Mouse (Mus musculus) limb, embryonic 13.5 days (tissue): ENCODE measurements around the gene Fam189a1. TPM values are rescaled to one million over a fixed set of nuclear protein-coding genes. Genes with fewer than 3 reads are reported as not detected.

Source experiments
- ATAC-seq: fragments of 200-750 bp; cut with Nextera tagmentation; 2 replicates; pipeline ENCODE4 v1.8.0; 2017; ENCODE audit warnings: low read depth, moderate number of reproducible peaks, moderate TSS enrichment; ENCODE audit not compliant: low FRiP score
- H3K27ac ChIP-seq: fragments of 300-500 bp; sonication (generic); 2 replicates; pipeline ENCODE4 v1.5.1; 2015; ENCODE audit warnings: inconsistent platforms, mild to moderate bottlenecking, moderate library complexity
- H3K27me3 ChIP-seq: fragments of 300-500 bp; sonication (generic); 2 replicates; pipeline ENCODE4 v1.6.1; 2015; ENCODE audit warnings: mild to moderate bottlenecking, inconsistent platforms
- H3K36me3 ChIP-seq: fragments of 300-500 bp; sonication (generic); 2 replicates; pipeline ENCODE4 v1.6.1; 2015; ENCODE audit warnings: inconsistent platforms, mild to moderate bottlenecking, moderate library complexity
- H3K4me1 ChIP-seq: fragments of 300-500 bp; sonication (generic); 2 replicates; pipeline ENCODE4 v1.6.1; 2015; ENCODE audit warnings: inconsistent platforms
- H3K4me2 ChIP-seq: fragments of 300-500 bp; sonication (generic); replicated peaks from 2 replicates; pipeline ENCODE4 v1.6.1; 2015; ENCODE audit warnings: inconsistent platforms, mild to moderate bottlenecking, moderate library complexity
- H3K4me3 ChIP-seq: fragments of 300-500 bp; sonication (generic); 2 replicates; pipeline ENCODE4 v1.5.1; 2015; ENCODE audit warnings: moderate library complexity, mild to moderate bottlenecking, inconsistent platforms
- H3K9ac ChIP-seq: fragments of 300-500 bp; sonication (generic); 2 replicates; pipeline ENCODE4 v1.6.1; 2015; ENCODE audit warnings: mild to moderate bottlenecking, inconsistent platforms
- H3K9me3 ChIP-seq: fragments of 300-500 bp; sonication (generic); 2 replicates; pipeline ENCODE4 v1.6.1; 2016; ENCODE audit warnings: inconsistent platforms
- WGBS: fragments of 180-500 bp; shearing (Covaris S2); methylation state at CpG from one replicate; pipeline ENCODE4 v1.1.7; 2015; 5-methylcytosine and 5-hydroxymethylcytosine counted together
- polyA plus RNA-seq: library from polyadenylated mRNA; unstranded; fragments of >200 nt; fragmentation: Nextera tagmentation; extraction: Ambion mirVana; gene quantifications from 2 replicates; pipeline ENCODE4 v1.2.1, GENCODE M21; 2015

Gene Fam189a1
- polyA plus RNA-seq, 1 experiment from 2014 or later: 3.3 TPM

GRCm38 (mm10) chr7:65141907-65142698, 14.3 kb downstream of the Fam189a1 start:
- Histone ChIP-seq H3K4me1 (peaks cover 7% of the 10 kb centered on the region; the same call in 1 of the 2 replicates), H3K4me3 (no peak overlapping the region), H3K9me3 (no peaks in the 10 kb centered on the region), H3K9ac (no peak overlapping the region), H3K4me2 (no peak overlapping the region; the same call in 1 of the 2 replicates), H3K27ac (no peak overlapping the region; the same call in 1 of the 2 replicates), H3K27me3 (no peaks in the 10 kb centered on the region), H3K36me3 (no peaks in the 10 kb centered on the region)
- WGBS: 57% methylated on average over 6 of the region's 6 CpGs
- peak; percentile 83 for ATAC-seq

DNA sequence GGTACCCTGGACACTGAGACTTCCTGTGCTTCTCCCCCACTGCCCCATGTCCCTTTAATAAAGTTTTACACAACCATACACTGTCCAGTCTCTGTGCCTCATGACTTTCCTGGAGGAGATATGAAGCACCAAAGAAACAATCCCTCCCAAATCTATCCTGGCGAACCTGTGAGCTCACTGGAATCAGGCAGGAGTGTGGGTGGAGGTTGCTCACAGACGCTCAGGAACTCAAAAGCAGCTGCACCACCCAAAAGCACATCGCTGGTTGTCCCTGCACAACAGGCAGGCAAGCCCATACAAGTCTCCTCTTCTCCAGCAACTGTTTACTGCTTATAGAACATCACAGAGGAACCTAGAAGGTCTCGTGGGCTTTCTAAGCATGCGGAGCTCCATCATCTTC, 15.5 kb downstream of the Fam189a1 start:
- no peaks in the 10 kb centered on the region for H3K27me3 ChIP-seq
- no peak overlapping the region for H3K4me2 ChIP-seq
- H3K36me3 ChIP-seq: no peaks in the 10 kb centered on the region
- H3K9ac ChIP-seq: no peak overlapping the region
- no peak overlapping the region for H3K4me3 ChIP-seq
- no peak for ATAC-seq
- no peak overlapping the region for H3K27ac ChIP-seq
- no peaks in the 10 kb centered on the region for H3K9me3 ChIP-seq
- 80% methylated on average over 5 of the region's 5 CpGs for WGBS
- H3K4me1 ChIP-seq: peaks cover 7% of the 10 kb centered on the region; the same call in 1 of the 2 replicates

GRCm38 (mm10) chr7:65140099-65140498, 16.3 kb downstream of the Fam189a1 start:
- Histone ChIP-seq H3K4me2 (no peak overlapping the region), H3K36me3 (no peaks in the 10 kb centered on the region), H3K4me3 (no peak overlapping the region), H3K27ac (no peak overlapping the region), H3K9ac (no peak overlapping the region), H3K4me1 (peaks cover 7% of the 10 kb centered on the region; the same call in 1 of the 2 replicates), H3K9me3 (no peaks in the 10 kb centered on the region), H3K27me3 (no peaks in the 10 kb centered on the region)
- ATAC-seq: no peak
- WGBS: 67% methylated on average over 5 of the region's 5 CpGs

- no peaks in the 10 kb centered on the region for H3K4me1 ChIP-seq
- no peak for ATAC-seq
Measured at GRCm38 (mm10) chr7:65123766-65124165, 32.6 kb downstream of the Fam189a1 start.

GRCm38 (mm10) chr7:65116903-65117302, 39.5 kb downstream of the Fam189a1 start:
- Histone ChIP-seq H3K36me3 (no peaks in the 10 kb centered on the region), H3K27me3 (no peaks in the 10 kb centered on the region), H3K4me3 (no peak overlapping the region), H3K4me1 (0 out of 2 replicates have a peak, but pooled peaks cover 3% of the 10 kb centered on the region), H3K9me3 (no peaks in the 10 kb centered on the region), H3K27ac (no peak overlapping the region), H3K9ac (no peak overlapping the region), H3K4me2 (no peak overlapping the region)
- WGBS: 94% methylated on average over 7 of the region's 7 CpGs
- no peak for ATAC-seq

More at GRCm38 (mm10) chr7:65123766-65124165, 32.6 kb downstream of the Fam189a1 start:
- no peaks in the 10 kb centered on the region for H3K9me3 ChIP-seq
- no peak overlapping the region for H3K4me2 ChIP-seq
- H3K27ac ChIP-seq: no peak overlapping the region
- H3K4me3 ChIP-seq: no peak overlapping the region
- H3K27me3 ChIP-seq: no peaks in the 10 kb centered on the region
- 82% methylated on average over 3 of the region's 3 CpGs for WGBS
- no peaks in the 10 kb centered on the region for H3K36me3 ChIP-seq
- no peak overlapping the region for H3K9ac ChIP-seq

DNA sequence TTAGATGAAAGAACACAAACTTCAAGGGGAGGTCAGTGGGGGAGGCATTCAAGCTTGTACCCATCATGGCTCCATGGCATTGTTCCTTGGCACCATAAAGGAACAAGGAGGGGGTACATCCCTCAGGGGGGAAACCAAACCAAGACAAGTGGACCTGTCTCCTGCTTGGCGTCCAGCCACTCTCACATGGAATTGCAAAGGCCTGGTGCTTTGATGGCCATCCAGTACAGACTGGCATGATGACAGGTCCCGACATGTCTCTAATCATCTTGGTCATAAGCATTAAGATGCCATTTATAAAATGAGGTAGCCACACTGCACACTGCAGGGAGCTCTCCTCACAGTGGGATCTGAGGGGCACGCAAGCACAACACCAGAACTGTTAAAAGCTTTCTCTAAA, 41.0 kb downstream of the Fam189a1 start:
- Histone ChIP-seq H3K4me3 (no peak overlapping the region), H3K4me1 (0 out of 2 replicates have a peak, but pooled peaks cover 3% of the 10 kb centered on the region), H3K27me3 (no peaks in the 10 kb centered on the region), H3K9me3 (no peaks in the 10 kb centered on the region), H3K27ac (no peak overlapping the region), H3K36me3 (no peaks in the 10 kb centered on the region), H3K9ac (no peak overlapping the region), H3K4me2 (no peak overlapping the region)
- no peak for ATAC-seq
- 78% methylated on average over 3 of the region's 3 CpGs for WGBS

DNA sequence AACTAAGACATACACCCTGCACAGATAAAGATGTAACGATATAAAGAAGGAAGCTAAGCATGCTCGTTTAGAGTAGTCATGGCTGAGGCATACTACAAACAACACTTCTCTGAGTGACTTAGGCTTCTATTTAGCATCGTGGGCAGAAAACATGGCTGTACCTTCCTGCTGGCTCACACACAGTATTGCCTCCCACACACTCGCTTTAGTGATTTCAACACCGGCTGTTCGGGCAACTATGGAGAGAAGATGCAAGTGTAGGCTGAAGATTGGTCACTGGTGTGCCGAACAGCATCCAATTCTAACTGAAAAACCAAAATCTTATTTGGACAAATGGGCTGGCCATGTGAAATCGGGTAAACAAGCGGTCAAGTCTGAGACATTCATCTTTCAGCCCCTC, 44.7 kb downstream of the Fam189a1 start:
- no peak overlapping the region for H3K4me2 ChIP-seq

GRCm38 (mm10) chr7:65105566-65105965, 50.8 kb downstream of the Fam189a1 start:
- no peaks in the 10 kb centered on the region for H3K36me3 ChIP-seq
- ATAC-seq: no peak
- no peak overlapping the region for H3K4me3 ChIP-seq
- no peaks in the 10 kb centered on the region for H3K9me3 ChIP-seq
- WGBS: 89% methylated on average over 3 of the region's 3 CpGs
- no peak overlapping the region for H3K9ac ChIP-seq
- no peak overlapping the region for H3K4me2 ChIP-seq
- no peak overlapping the region for H3K27ac ChIP-seq
- H3K4me1 ChIP-seq: peaks cover 15% of the 10 kb centered on the region
- H3K27me3 ChIP-seq: no peaks in the 10 kb centered on the region

More for the DNA sequence above, 44.7 kb downstream of the Fam189a1 start:
- Histone ChIP-seq H3K4me3 (no peak overlapping the region), H3K27me3 (no peaks in the 10 kb centered on the region), H3K9me3 (no peaks in the 10 kb centered on the region), H3K27ac (no peak overlapping the region), H3K9ac (no peak overlapping the region), H3K4me1 (0 out of 2 replicates have a peak, but pooled peaks cover 3% of the 10 kb centered on the region), H3K36me3 (no peaks in the 10 kb centered on the region)
- ATAC-seq: no peak
- 91% methylated on average over 9 of the region's 9 CpGs for WGBS

GRCm38 (mm10) chr7:65105097-65105467, 51.3 kb downstream of the Fam189a1 start:
- 90% methylated on average over 4 of the region's 4 CpGs for WGBS
- no peak for ATAC-seq
- Histone ChIP-seq H3K9me3 (no peaks in the 10 kb centered on the region), H3K9ac (no peak overlapping the region), H3K27me3 (no peaks in the 10 kb centered on the region), H3K4me3 (no peak overlapping the region), H3K4me1 (peaks cover 15% of the 10 kb centered on the region), H3K4me2 (no peak overlapping the region), H3K27ac (peak overlapping the region; percentile 79; the same call in 1 of the 2 replicates), H3K36me3 (no peaks in the 10 kb centered on the region)

- Histone ChIP-seq H3K36me3 (no peaks in the 10 kb centered on the region), H3K9me3 (no peaks in the 10 kb centered on the region), H3K4me1 (peaks cover 15% of the 10 kb centered on the region), H3K4me2 (no peak overlapping the region), H3K27ac (peak overlapping the region; percentile 79; the same call in 1 of the 2 replicates), H3K4me3 (no peak overlapping the region), H3K9ac (no peak overlapping the region), H3K27me3 (no peaks in the 10 kb centered on the region)
- WGBS: 73% methylated on average over 17 of the region's 17 CpGs
- ATAC-seq: peak; percentile 48
Measured at GRCm38 (mm10) chr7:65104207-65105096, 51.9 kb downstream of the Fam189a1 start.

GRCm38 (mm10) chr7:65101661-65102060, 54.7 kb downstream of the Fam189a1 start:
- 95% methylated on average over 2 of the region's 2 CpGs for WGBS
- Histone ChIP-seq H3K9ac (no peak overlapping the region), H3K27me3 (no peaks in the 10 kb centered on the region), H3K4me3 (no peak overlapping the region), H3K36me3 (no peaks in the 10 kb centered on the region), H3K9me3 (no peaks in the 10 kb centered on the region), H3K4me1 (peaks cover 15% of the 10 kb centered on the region), H3K4me2 (no peak overlapping the region), H3K27ac (no peak overlapping the region)
- ATAC-seq: no peak

DNA sequence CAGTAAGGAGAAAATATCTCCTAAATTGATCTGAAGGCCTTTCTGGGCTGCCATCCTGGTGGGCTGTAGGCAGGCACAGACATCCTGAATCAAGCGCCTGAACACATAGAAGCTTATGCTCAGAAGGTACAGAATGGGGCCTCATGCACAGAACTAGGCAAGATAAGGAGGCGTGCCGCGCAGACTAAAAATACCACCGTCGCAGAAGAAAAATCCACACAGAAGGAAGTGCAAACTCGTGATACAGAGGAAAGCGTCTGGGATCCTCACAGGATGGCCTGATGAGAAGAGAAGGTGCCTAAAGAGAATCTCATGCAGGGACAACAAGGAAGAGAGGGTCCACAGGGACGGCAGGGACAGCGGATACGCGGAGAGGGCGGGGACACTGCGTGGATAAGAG, 58.7 kb downstream of the Fam189a1 start:
- no peaks in the 10 kb centered on the region for H3K27me3 ChIP-seq
- no peaks in the 10 kb centered on the region for H3K36me3 ChIP-seq
- no peak overlapping the region for H3K27ac ChIP-seq
- no peak for ATAC-seq
- no peak overlapping the region for H3K4me2 ChIP-seq
- no peaks in the 10 kb centered on the region for H3K9me3 ChIP-seq
- 91% methylated on average over 14 of the region's 14 CpGs for WGBS
- H3K4me1 ChIP-seq: no peaks in the 10 kb centered on the region
- no peak overlapping the region for H3K4me3 ChIP-seq
- no peak overlapping the region for H3K9ac ChIP-seq
